Mouse (Mus musculus): ENCODE data around the gene Strip1.

Gene Strip1

DNA sequence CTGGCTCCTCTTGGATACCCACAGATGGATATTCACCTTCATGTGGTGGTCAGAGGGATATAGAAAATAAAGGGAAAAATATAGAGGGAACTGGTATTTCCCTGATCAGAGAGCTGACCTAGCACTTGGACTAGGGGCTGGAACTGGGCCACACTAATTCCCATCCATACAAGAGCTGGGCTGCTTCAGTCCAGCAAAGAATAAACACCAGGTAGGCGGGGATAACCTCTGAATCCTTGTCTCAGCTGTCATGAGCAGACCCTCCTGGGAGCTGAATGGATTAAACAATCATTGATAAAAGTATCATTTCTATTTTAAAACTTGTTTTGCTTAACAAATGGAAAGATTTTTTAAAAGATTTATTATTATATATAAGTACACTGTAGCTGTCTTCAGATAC is 39.9 kb downstream of the Strip1 start:
- no peak for DNase-seq

DNA sequence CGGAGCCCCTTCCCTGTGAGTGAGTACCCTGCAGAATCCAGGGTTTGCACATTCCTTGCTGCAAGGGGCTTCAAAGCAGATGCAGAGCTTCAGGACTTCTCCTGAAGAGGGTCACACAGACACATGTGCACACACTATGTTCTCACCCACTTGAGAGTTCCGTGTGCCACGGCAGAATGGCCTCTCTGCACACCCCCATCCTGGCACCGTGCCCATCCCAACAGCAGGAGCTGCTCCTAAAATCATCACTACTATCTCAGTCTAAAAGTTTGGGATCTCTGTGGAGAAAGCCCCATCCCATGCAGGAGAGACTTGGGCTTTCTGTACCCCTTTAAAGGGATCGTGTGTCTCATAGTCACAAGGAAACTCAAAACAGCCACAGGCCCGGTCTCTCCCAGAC is 45.0 kb downstream of the Strip1 start:
- DNase-seq: no peak

GRCm38 (mm10) chr3:107583893-107584292 is 47.6 kb downstream of the Strip1 start:
- no peak for DNase-seq

GRCm38 (mm10) chr3:107582875-107583767 is 48.4 kb downstream of the Strip1 start:
- DNase-seq: peak in 1 of 2 experiments; percentile 24

- DNase-seq: no peak
Measured at GRCm38 (mm10) chr3:107582130-107582874, 49.2 kb downstream of the Strip1 start.

GRCm38 (mm10) chr3:107581103-107582010 is 50.1 kb downstream of the Strip1 start:
- DNase-seq: no peak

DNA sequence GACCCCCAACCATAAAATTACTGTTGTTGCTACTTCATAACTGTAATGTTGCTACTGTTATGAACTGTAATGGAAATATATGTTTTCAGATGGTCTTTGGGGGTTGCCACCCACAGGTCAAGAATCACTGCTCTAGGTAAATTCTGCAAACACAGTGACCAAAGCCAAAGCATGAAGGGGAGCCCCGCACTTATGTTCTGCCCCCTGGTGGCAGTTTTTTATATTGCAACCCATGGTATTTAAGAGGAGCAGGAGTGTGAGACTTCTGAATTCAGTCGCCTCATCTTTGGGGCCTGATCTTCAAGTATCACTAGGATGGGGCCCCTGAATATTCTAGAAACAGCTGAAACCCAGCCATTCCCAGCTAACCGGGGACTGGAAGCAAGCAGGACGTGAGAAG is 52.0 kb downstream of the Strip1 start:
- DNase-seq: peak; percentile 47 to 83

DNA sequence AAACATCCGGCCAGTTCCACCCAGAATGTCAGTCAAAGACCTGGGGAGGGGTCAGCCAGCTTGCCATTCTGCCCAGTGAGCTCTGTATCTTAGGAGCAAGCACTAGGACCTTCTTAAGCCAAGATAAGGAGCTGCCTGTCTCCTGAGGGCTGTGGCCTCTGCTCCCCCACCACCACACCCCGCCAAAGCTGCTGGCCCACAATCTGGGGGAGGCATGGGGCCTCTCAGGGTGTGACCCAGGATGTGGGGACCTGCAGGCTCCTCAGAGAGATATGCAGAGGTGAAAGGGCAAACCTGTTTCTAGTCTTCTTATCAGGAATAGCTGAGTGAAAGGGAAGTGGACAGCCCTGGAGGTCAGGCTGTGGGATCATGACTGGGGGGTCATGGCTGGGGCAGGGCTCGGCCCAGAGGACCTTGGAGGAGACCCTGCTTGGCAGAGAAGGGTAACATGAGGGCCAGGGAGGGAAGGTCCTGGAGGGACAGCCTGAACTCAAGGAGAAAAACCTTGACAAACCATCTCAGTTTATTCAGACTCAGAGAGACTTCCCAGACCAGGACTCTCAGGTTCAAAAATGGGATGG is 53.6 kb downstream of the Strip1 start:
- DNase-seq: no peak

GRCm38 (mm10) chr3:107576807-107577206 is 54.7 kb downstream of the Strip1 start:
- no peak for DNase-seq

DNA sequence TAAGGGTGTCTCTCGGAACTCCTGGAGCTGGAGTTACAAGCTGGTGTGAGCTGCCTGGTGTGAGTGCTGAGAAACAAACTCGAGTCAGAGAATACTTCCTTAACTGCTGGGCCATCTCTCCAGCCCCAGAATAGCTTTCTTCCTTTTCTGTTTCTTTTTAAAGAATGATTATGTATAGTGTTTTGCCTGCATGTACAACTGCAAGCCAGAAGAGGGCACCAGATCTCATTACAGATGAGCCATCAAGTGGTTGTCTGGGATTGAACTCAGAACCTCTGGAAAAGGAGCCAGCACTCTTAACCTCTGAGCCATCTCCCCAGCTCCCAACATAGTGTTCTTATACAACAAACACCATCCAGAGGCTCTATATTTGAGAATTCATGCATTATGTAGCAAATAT is 60.3 kb downstream of the Strip1 start:
- DNase-seq: peak in 1 of 2 experiments; percentile 13

DNA sequence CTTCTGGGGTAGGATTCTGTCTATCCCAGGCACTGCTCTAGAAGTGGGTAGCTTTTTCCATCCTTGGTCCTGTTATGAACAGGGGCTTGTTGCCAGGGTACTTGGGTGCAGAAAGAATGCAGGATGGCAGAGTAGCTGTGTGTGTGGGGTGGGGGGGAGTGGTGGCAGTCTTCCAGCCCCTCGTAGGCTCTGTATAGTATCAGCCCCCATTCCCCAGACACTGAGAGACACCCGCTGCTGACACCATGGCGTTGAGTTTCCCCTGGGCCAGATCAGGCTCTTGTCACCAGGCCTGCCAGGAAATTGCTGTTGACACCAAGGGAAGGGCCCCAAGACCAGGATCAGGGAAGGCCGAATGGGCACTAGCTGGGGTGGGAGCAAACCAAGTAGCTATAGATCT is 62.8 kb downstream of the Strip1 start:
- no peak for DNase-seq

- peak; percentile 23 to 31 for DNase-seq
Measured at GRCm38 (mm10) chr3:107567766-107568165, 63.7 kb downstream of the Strip1 start.

- no peak for DNase-seq
Measured at GRCm38 (mm10) chr3:107565331-107565730, 66.2 kb downstream of the Strip1 start.

DNA sequence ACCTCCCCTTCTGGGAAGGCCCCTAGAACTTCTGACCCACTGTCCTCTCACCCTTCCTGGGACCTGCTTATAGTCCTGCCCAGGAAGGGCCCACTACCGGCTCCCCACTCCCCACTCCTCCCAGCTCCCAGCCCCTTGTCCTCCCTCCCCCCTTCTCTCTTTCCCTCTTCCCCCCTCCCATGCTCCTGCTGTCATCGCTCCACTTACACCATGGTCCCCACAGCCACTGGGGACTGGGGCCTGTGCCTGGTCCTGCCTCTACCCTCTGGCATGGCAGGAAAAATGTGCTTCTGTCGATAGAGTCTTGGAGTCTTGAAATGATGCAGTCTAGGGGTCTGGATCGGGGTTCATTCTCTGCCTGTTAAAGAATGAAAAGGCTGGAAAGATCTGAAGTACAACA is 67.6 kb downstream of the Strip1 start:
- DNase-seq: no peak

GRCm38 (mm10) chr3:107562591-107562990 is 68.9 kb downstream of the Strip1 start:
- no peak for DNase-seq

All from kidney, postnatal 36 days (tissue).